Mouse (Mus musculus): ENCODE results near the gene Ncr1. TPM values are rescaled to one million over a fixed set of nuclear protein-coding genes. Genes with fewer than 3 reads are reported as not detected.

The Ncr1 gene
- polyA plus RNA-seq, 1 experiment, result not detected

GRCm38 (mm10) chr7:4323301-4323700, 14.2 kb upstream of the Ncr1 start:
- Histone ChIP-seq H3K79me2 (ENCODE audit: control insufficient read depth, insufficient read depth) (no peaks in the 10 kb centered on the region), H3K79me3 (ENCODE audit: low read depth) (no peaks in the 10 kb centered on the region), H3K36me3 (ENCODE audit: control insufficient read depth, insufficient read depth) (no peaks in the 10 kb centered on the region), H3ac (ENCODE audit: control insufficient read depth, insufficient read length, low read depth) (no peak overlapping the region), H3K27me3 (ENCODE audit: control insufficient read depth, insufficient read depth, insufficient read length) (no peaks in the 10 kb centered on the region), H3K4me3 (ENCODE audit: insufficient read depth, poor library complexity, severe bottlenecking) (no peak overlapping the region)
- TF ChIP-seq MYOD1 (IDR thresholded peaks at IDR 0.05; ENCODE audit: control insufficient read depth, insufficient read length, low read depth) (no peak), USF1 (IDR thresholded peaks at IDR 0.05; ENCODE audit: low read depth) (no peak), FOSL1 (IDR thresholded peaks at IDR 0.05; ENCODE audit: insufficient read depth, low read length, poor library complexity, severe bottlenecking) (no peak), MAX (IDR thresholded peaks at IDR 0.05) (no peak), MYOG (IDR thresholded peaks at IDR 0.05; ENCODE audit: control insufficient read depth, extremely low read depth, insufficient read length) (no peak), CEBPB (IDR thresholded peaks at IDR 0.05; ENCODE audit: low read depth) (no peak), CTCF (IDR thresholded peaks at IDR 0.05; ENCODE audit: control insufficient read depth, insufficient read depth, insufficient read length) (no peak)

GRCm38 (mm10) chr7:4373521-4373920, 36.0 kb downstream of the Ncr1 start:
- H3K36me3 ChIP-seq (ENCODE audit: control insufficient read depth, insufficient read depth), result no peaks in the 10 kb centered on the region
- no peaks in the 10 kb centered on the region for H3K79me3 ChIP-seq (ENCODE audit: low read depth)
- TF ChIP-seq CEBPB (IDR thresholded peaks at IDR 0.05; ENCODE audit: low read depth) (no peak), FOSL1 (IDR thresholded peaks at IDR 0.05; ENCODE audit: insufficient read depth, low read length, poor library complexity, severe bottlenecking) (no peak)
- H3K4me3 ChIP-seq (ENCODE audit: insufficient read depth, poor library complexity, severe bottlenecking), result no peak overlapping the region
- H3K79me2 ChIP-seq (ENCODE audit: control insufficient read depth, insufficient read depth), result no peaks in the 10 kb centered on the region
- no peaks in the 10 kb centered on the region for H3K27me3 ChIP-seq (ENCODE audit: control insufficient read depth, insufficient read depth, insufficient read length)
- no peak overlapping the region for H3ac ChIP-seq (ENCODE audit: control insufficient read depth, insufficient read length, low read depth)

Small RNAs within 50 kb of the gene (microRNA-seq; reads per million reads assigned to microRNA genes)
- gene Gm24752 (ENCODE audit: borderline microRNAs expressed) (not detected), gene Gm25349 (ENCODE audit: borderline microRNAs expressed) (not detected)

Other genes with a start within 250 kb of the Ncr1 start
- 0.05 TPM for gene Ttyh1, start 218.3 kb upstream of the Ncr1 start, polyA plus RNA-seq (2012; fragmentation: generic; extraction: Trizol)
- gene Leng8, start 200.7 kb upstream of the Ncr1 start, polyA plus RNA-seq (2012; fragmentation: generic; extraction: Trizol), result 17.9 TPM
- gene Leng9, start 187.3 kb upstream of the Ncr1 start, polyA plus RNA-seq (2012; fragmentation: generic; extraction: Trizol), result 2.4 TPM
- 26.1 TPM for gene Cdc42ep5, start 172.9 kb upstream of the Ncr1 start, polyA plus RNA-seq (2012; fragmentation: generic; extraction: Trizol)
- not detected for gene Lilra5, start 100.0 kb upstream of the Ncr1 start, polyA plus RNA-seq (2012; fragmentation: generic; extraction: Trizol)
- not detected for gene Gp6, start 60.0 kb downstream of the Ncr1 start, polyA plus RNA-seq (2012; fragmentation: generic; extraction: Trizol)
- gene Rdh13, start 107.9 kb downstream of the Ncr1 start, polyA plus RNA-seq (2012; fragmentation: generic; extraction: Trizol), result 40.7 TPM
- 0.28 TPM for gene Eps8l1, start 123.0 kb downstream of the Ncr1 start, polyA plus RNA-seq (2012; fragmentation: generic; extraction: Trizol)
- 54.6 TPM for gene Ppp1r12c, start 164.0 kb downstream of the Ncr1 start, polyA plus RNA-seq (2012; fragmentation: generic; extraction: Trizol)
- gene Tnnt1, start 178.7 kb downstream of the Ncr1 start, polyA plus RNA-seq (2012; fragmentation: generic; extraction: Trizol), result 34.7 TPM
- 0.91 TPM for gene Tnni3, start 186.5 kb downstream of the Ncr1 start, polyA plus RNA-seq (2012; fragmentation: generic; extraction: Trizol)
- gene Dnaaf3, start 194.7 kb downstream of the Ncr1 start, polyA plus RNA-seq (2012; fragmentation: generic; extraction: Trizol), result 1.4 TPM
- 0.11 TPM for gene Syt5, start 209.8 kb downstream of the Ncr1 start, polyA plus RNA-seq (2012; fragmentation: generic; extraction: Trizol)

Measured in C2C12 (cell line).